Mouse (Mus musculus) neutrophil, adult 5-6 weeks (primary cell): Measurements from ENCODE around the gene Tmem42. TPM values are rescaled to one million over a fixed set of nuclear protein-coding genes. Genes with fewer than 3 reads are reported as not detected.

Experiments
- ATAC-seq: fragments of 151-379, 151-347 bp; 2 replicates; pipeline ENCODE4 v1.8.0; 2017; ENCODE audit warnings: mild to moderate bottlenecking, moderate TSS enrichment; ENCODE audit not compliant: insufficient number of reproducible peaks, poor library complexity, low FRiP score, severe bottlenecking; ENCODE audit errors: extremely low read depth
- total RNA-seq: library from RNA; stranded (forward); fragments of 200-1000 nt; gene quantifications from 2 replicates; pipeline ENCODE4 v1.2.3, GENCODE M21; 2017

Gene Tmem42
- total RNA-seq, result 11.9 and 12.0 TPM in 2 replicates

DNA sequence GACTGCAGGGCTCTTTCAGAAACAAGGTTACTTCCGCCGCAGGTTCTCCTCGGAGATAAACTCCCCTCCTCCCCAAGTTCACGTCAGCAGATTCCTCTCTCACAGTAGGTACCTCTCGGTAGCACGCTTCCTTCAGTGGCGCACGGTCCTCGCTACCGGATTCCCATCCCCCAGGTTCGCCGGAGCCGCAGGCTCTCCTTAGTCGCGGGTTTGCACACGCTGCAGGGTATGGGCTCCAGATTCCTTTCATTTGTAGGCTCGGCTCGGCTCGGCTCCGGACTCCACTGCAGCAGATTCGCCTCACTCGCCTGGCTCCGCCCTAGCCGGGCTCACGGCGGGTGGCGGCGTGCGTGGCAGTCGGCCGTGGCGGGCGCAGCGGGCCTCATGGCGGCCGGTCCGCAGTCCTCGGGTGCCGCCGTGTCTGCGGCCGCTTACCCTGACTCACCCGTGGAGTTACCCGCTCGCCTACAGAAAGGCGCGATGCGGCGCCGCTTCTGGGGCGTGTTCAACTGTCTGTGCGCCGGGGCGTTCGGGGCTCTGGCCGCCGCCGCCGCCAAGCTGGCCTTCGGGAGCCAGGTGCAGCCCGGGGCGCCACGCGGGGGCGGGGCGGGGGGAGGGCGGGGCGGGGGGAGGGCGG is at the start of gene Tmem42:
Gene Tmem42, plus strand, starts transcription at position 332 of the 637 bp plus-strand sequence.
- ATAC-seq, result peak; percentile 74

GRCm38 (mm10) chr9:122998406-122999192 is 22.5 kb upstream of the Tmem42 start:
- 0 out of 2 replicates have a peak, but pooled peaks have one; percentile 39 for ATAC-seq

DNA sequence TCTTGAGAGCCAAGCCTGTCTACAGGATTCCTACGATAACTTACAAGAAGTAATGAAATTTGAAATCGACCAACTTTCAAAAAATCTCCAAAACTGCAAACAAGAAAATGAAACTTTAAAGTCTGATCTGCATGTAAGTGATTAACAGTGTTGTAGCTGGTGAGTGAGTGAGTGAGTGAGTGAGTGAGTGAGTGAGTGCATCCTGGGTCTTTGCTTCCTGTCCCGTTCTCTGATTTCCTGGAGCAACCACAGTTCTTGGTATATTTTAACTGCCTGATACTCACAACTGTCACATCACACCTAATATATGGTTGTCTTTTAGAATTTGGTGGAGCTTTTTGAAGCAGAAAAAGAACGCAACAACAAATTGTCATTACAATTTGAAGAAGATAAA is 21.9 kb upstream of the Tmem42 start:
- no peak for ATAC-seq

DNA sequence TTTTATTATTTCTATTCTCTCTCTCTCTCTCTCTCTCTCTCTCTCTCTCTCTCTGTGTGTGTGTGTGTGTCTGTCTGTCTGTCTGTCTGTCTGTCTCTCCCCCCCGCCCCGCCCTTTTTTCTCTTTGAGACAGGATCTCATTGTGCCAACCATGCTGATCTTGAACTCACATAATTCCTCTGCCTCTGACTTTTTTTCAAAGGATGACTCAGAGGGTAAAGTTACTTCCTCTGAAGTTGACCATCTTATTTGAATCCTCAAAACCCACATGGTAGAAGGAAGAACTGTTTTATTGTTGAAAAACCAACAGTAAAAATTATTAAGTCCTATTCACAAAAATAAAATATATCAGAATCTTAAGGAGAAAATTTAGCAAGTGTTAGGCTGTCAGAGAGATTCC is 16.4 kb upstream of the Tmem42 start:
- ATAC-seq, result no peak

DNA sequence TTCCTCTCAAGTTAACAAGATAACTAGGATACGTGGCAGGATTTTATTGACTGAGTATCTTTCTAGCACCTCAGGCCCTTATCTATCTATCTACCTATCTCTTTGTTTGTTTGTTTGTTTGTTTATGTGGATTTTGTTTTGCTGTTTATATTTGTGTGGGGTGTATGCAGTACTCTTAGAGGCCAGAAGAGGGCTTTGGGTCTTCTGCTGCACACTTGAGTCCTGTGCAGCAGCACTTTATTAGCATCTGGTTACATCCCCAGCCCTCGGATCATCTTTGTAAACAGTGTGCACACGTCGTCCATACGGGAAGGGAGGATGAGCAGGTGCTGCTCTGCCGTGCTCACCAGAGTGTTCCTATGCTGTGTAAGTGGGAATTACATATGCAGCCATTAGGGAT is 15.1 kb upstream of the Tmem42 start:
- 0 out of 2 replicates have a peak, but pooled peaks have one; percentile 16 for ATAC-seq

GRCm38 (mm10) chr9:123021636-123022379 is 682 bp downstream of the Tmem42 start:
- no peak for ATAC-seq

GRCm38 (mm10) chr9:123024201-123024600 is 3.1 kb downstream of the Tmem42 start:
- no peak for ATAC-seq

GRCm38 (mm10) chr9:123031496-123032246 is 10.5 kb downstream of the Tmem42 start:
- no peak for ATAC-seq

DNA sequence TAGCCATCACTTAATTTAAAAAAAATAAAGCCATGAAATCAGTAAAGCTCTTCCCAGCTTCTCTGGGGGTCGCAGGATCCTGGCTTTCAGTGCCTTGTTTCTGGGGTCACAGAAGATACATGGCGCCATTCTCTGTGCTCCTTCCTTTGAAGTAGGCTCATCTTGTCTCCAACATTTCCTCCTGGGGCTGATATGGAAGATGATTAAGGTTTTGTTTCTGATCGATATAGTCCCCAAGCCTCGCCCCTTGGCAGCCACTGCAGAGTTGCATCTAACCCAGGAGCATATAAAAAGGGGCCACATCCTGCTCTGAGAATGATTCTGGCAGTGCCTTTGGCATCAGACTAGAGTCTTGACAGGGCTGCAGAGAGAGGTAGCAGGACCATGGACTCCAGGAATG is 13.3 kb downstream of the Tmem42 start, which contains the start of gene Tgm4:
Gene Tgm4, plus strand, starts transcription at position 301 of the 400 bp plus-strand sequence.
- ATAC-seq, result no peak

DNA sequence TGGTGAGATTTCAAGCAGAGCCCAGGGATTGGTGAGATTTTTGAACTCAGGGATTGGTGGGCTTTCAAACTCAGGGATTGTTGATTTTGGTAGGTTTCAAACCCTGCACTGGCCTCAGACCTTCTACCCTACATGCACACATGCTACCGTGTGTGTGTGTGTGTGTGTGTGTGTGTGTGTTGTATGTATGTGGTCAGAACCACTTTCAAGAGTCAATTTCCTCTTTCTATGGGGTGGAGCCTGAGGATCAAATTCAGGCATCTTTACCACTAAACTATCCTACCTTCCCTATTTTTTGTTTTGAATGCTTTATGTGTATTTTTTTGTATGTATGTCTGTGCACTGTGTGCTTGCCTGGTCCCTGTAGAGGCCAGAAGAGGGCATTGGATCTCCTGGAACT is 26.5 kb downstream of the Tmem42 start:
- ATAC-seq, result peak; percentile 45; the same call in 1 of the 2 replicates

GRCm38 (mm10) chr9:123058724-123059292 is 37.7 kb downstream of the Tmem42 start:
- peak; percentile 99 for ATAC-seq

DNA sequence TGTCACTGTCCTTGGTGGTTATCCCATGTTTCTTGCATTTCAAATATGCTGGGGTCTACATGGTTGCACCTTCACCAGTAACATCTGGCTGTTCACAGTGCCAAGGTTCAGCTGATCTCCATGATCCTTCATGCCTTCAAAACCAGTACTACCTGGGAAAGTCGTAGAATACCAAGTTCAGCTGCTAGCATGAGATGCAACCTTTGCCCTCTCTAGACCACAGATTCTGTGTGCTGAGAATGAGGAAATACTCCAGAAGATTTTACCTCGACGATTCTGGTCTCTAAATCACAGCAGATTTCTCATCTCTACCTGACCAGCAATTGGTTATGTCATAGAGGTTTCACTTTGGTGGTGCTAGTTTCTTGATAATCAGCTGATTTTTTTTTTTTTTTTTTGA is 39.0 kb downstream of the Tmem42 start:
- ATAC-seq, result no peak

Other genes with a start within 250 kb of the Tmem42 start
- gene Tcaim, start 215.8 kb upstream of the Tmem42 start, total RNA-seq, result 16.3 and 20.8 TPM in 2 replicates
- 1.0 TPM in 1 of 2 replicates, not detected in the other for gene Gm35549, start 177.3 kb upstream of the Tmem42 start, total RNA-seq
- 105 and 106 TPM in 2 replicates for gene Zfp445, start 155.3 kb upstream of the Tmem42 start, total RNA-seq
- 3.4 and 3.8 TPM in 2 replicates for gene Zkscan7, start 135.6 kb upstream of the Tmem42 start, total RNA-seq
- not detected in 2 replicates for gene Zfp105, start 98.3 kb upstream of the Tmem42 start, total RNA-seq
- gene 1110059G10Rik, start 70.3 kb upstream of the Tmem42 start, total RNA-seq, result 21.6 and 28.5 TPM in 2 replicates
- 4.5 TPM in 2 replicates for gene Kif15, start 70.3 kb upstream of the Tmem42 start, total RNA-seq
- gene Tgm4, start 13.4 kb downstream of the Tmem42 start, total RNA-seq, result 0.61 TPM in 1 of 2 replicates, not detected in the other
- 26.5 and 27.1 TPM in 2 replicates for gene Zdhhc3, start 91.9 kb downstream of the Tmem42 start, total RNA-seq
- 35.0 and 42.7 TPM in 2 replicates for gene Exosc7, start 91.9 kb downstream of the Tmem42 start, total RNA-seq
- gene Clec3b, start 129.6 kb downstream of the Tmem42 start, total RNA-seq, result not detected in 2 replicates
- 0.25 TPM in 1 of 2 replicates, not detected in the other for gene Cdcp1, start 194.7 kb downstream of the Tmem42 start, total RNA-seq
- 0.58 and 1.4 TPM in 2 replicates for gene Tmem158, start 239.4 kb downstream of the Tmem42 start, total RNA-seq